Mouse (Mus musculus) midbrain, embryonic 15.5 days (tissue): ENCODE measurements at regions not wholly inside any gene's neighbourhood (a gene's known extent, or its start where the extent isn't known, plus 50 kb on each side); places are given as distances from the start of the nearest gene placed in this dataset.

Experiments used
- ATAC-seq: fragments of 200-750 bp; cut with Nextera tagmentation; replicated peaks from 2 replicates; pipeline ENCODE4 v1.8.0; 2017; ENCODE audit warnings: moderate TSS enrichment
- H3K27ac ChIP-seq: fragments of 300-500 bp; sonication (generic); 2 replicates; pipeline ENCODE4 v1.5.1; 2015; ENCODE audit warnings: mild to moderate bottlenecking, inconsistent platforms
- H3K27me3 ChIP-seq: fragments of 300-500 bp; sonication (generic); replicated peaks from 2 replicates; pipeline ENCODE4 v1.6.1; 2015; ENCODE audit warnings: inconsistent platforms
- H3K36me3 ChIP-seq: fragments of 300-500 bp; sonication (generic); replicated peaks from 2 replicates; pipeline ENCODE4 v1.6.1; 2015; ENCODE audit warnings: inconsistent platforms
- H3K4me1 ChIP-seq: fragments of 300-500 bp; sonication (generic); 2 replicates; pipeline ENCODE4 v1.6.1; 2015; ENCODE audit warnings: inconsistent platforms
- H3K4me2 ChIP-seq: fragments of 300-500 bp; sonication (generic); 2 replicates; pipeline ENCODE4 v1.6.1; 2015; ENCODE audit warnings: inconsistent platforms, mild to moderate bottlenecking, moderate library complexity
- H3K4me3 ChIP-seq: fragments of 300-500 bp; sonication (generic); 2 replicates; pipeline ENCODE4 v1.5.1; 2015; ENCODE audit warnings: mild to moderate bottlenecking, inconsistent platforms
- H3K9ac ChIP-seq: fragments of 300-500 bp; sonication (generic); 2 replicates; pipeline ENCODE4 v1.6.1; 2015; ENCODE audit warnings: mild to moderate bottlenecking, inconsistent platforms
- H3K9me3 ChIP-seq: fragments of 300-500 bp; sonication (generic); 2 replicates; pipeline ENCODE4 v1.6.1; 2016; ENCODE audit warnings: inconsistent platforms
- WGBS: fragments of 180-500 bp; shearing (Covaris S2); methylation state at CpG from one replicate; pipeline ENCODE4 v1.1.7; 2015; ENCODE audit warnings: mixed read lengths; 5-methylcytosine and 5-hydroxymethylcytosine counted together

DNA sequence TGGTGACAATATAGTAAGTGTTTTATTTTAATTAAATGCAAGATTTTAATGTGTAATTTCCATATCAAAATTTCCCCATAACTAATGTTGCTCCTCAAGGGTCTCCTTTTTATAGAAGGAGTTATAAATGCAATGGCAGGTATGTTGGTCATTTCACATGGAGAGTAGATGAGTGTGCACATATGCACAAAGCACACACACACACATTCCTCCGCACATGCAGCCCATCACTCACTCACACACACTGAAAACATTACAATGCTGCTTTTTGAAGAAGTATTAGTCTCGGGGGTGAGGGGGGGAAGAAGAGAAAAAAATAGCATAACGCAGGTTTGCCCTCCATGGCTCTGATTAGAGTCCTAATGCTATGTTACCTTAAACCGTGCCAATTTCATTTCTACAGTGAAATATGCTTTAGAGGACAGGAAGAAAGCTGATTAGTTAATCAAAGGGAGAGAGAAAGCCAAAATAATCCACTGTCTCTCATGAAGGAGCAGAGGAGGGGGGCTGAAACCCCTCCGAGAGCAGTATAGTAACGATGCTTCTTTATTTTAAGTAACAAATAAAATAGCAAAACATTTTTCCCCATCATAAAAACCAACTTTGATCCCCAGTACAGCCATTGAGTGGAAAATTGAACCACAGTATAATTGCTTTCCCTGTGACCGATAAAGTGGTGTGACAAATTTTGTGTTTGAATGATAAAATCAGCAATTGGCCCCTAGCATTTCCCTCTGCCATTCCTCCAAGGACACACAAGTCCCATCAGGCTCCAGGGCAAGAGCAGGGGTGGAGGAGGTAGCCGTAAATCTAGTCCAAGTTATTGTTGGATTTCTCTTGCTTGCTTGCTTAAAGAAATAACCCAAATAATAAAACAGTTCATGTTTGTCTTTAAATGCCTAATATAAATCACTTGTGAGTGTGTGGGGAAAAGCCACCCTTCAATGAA lies 465.0 kb downstream of the Tfap2b start:
- Histone ChIP-seq H3K4me3 (no peak overlapping the region), H3K27ac (peak overlapping the region; percentile 48; the same call in 1 of the 2 replicates), H3K4me1 (0 out of 2 replicates have a peak, but pooled peaks cover 5% of the 10 kb centered on the region), H3K36me3 (no peaks in the 10 kb centered on the region), H3K9ac (no peak overlapping the region), H3K4me2 (no peak overlapping the region), H3K9me3 (no peaks in the 10 kb centered on the region), H3K27me3 (no peaks in the 10 kb centered on the region)
- ATAC-seq = peak; percentile 69; the same call in 1 of the 2 replicates
- WGBS = 52% methylated on average over 8 of the region's 8 CpGs

- WGBS = 38% methylated on average over 3 of the region's 3 CpGs
- Histone ChIP-seq H3K4me1 (0 out of 2 replicates have a peak, but pooled peaks cover 5% of the 10 kb centered on the region), H3K36me3 (no peaks in the 10 kb centered on the region), H3K9me3 (no peaks in the 10 kb centered on the region), H3K9ac (no peak overlapping the region), H3K4me2 (no peak overlapping the region), H3K27ac (peak overlapping the region; percentile 48; the same call in 1 of the 2 replicates), H3K27me3 (no peaks in the 10 kb centered on the region), H3K4me3 (no peak overlapping the region)
- 0 out of 2 replicates have a peak, but pooled peaks have one; percentile 42 for ATAC-seq
These were observed 465.7 kb downstream of the Tfap2b start for GRCm38 (mm10) chr1:19674397-19674770.

DNA sequence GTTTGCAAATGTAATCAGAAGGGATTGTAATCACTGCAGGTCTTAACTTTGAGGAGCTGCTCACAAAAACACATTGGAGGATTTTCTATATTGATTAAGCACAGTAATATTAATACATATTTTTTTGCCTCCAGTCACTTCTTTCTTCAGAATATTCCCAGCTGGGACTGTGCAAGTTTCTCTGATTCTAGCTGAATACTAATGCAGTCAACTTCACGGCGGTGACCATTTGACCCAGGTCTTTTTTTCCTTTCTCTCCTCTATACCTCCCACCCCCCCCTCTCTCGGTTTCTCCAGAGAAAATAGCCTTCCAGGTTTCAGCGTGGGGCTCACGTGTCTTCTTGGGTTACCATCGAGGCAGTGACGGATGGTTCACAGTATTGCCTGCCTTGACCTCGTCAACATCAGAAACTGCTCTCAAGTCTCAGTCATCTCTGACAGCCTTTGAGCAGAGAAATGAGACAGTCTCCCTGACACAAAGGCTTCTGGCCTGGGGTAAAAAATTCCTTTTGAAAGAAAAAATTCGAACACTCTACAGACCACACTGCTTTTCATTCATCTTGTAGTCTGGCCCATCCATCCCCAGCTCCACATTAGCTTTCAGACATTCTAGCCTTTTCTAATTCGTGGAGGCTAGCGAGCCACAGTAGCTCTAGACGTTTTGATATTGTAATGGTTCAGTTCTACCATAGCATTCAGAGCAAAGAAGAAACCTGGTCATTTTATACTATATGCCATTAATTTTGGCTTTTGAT lies 472.5 kb downstream of the Tfap2b start:
- no peak overlapping the region for H3K4me2 ChIP-seq
- H3K27ac ChIP-seq = no peak overlapping the region
- no peaks in the 10 kb centered on the region for H3K4me1 ChIP-seq
- H3K4me3 ChIP-seq = no peak overlapping the region
- H3K27me3 ChIP-seq = no peaks in the 10 kb centered on the region
- peak; percentile 76 for ATAC-seq
- no peak overlapping the region for H3K9ac ChIP-seq
- H3K9me3 ChIP-seq = no peaks in the 10 kb centered on the region
- H3K36me3 ChIP-seq = no peaks in the 10 kb centered on the region
- WGBS = 59% methylated on average over 12 of the region's 12 CpGs
